12 mouse cellular contexts compared by ENCODE assay signal in the genomic region with DNA sequence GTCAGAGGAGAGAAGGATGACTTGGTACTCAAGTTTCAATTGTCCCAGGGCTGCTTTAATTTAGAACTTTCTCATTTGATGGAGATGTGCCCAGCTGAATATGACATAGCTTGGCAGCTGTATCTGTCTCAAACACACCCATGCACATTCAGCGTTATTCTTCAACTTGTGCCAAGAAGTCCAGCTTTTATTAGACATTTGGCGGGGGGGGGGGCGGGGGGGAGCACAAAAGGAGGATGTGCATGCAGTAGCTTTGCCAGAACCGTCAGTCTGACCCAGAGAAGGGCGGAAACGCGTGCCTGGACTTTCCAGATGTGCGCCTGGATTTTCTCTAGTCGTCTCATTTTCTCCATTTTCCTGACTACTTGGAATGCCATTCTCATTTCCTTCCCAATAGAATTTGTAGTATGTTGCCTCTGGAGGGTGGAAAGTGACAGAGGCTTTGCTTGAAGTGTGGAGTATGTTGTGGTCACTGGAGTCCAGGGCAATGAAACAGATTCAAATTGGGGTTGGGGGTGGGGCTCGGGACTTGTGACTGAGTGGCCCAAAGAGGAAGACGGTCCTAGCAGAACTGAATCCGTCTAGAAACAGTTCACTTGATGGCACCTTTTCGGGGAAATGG. TPM values are rescaled to one million over a fixed set of nuclear protein-coding genes. Genes with fewer than 3 reads are reported as not detected.
DNase-seq lines count a peak whose midpoint lies in the region; ATAC-seq and TF ChIP-seq lines count a peak whose summit lies in the region.
"Had no signal": no experiment of that assay in that cellular context is flagged by ENCODE, and none has a peak within 500 bp of the region (broad histone marks: within the 10 kb centered on the region; RNA-seq: fewer than 3 reads in every experiment).

No protein-coding gene starts in this region.

- H3K9ac ChIP-seq in heart, embryonic 11.5 days (ENCODE audit: low read depth, low read length), result no peak overlapping the region
- H3K9ac ChIP-seq in lung, embryonic 15.5 days, result no peak overlapping the region
- no peak overlapping the region for H3K9ac ChIP-seq in intestine, embryonic 15.5 days
- H3K9ac ChIP-seq: liver, embryonic 14.5 days; neural tube, embryonic 12.5 days had no signal

- 67% methylated on average over 13 of the region's 13 CpGs for WGBS in heart, embryonic 11.5 days (ENCODE audit: insufficient replicate concordance)
- WGBS in lung, embryonic 15.5 days, result 37% methylated on average over 13 of the region's 13 CpGs
- WGBS in intestine, embryonic 15.5 days, result 43% methylated on average over 13 of the region's 13 CpGs

- no peaks in the 10 kb centered on the region for H3K36me3 ChIP-seq in heart, embryonic 11.5 days (ENCODE audit: control insufficient read depth, insufficient read depth, low read length)
- H3K36me3 ChIP-seq in lung, embryonic 15.5 days, result no peaks in the 10 kb centered on the region
- H3K36me3 ChIP-seq in myocyte (ENCODE audit: control insufficient read depth, insufficient read depth), result no peaks in the 10 kb centered on the region
- no peaks in the 10 kb centered on the region for H3K36me3 ChIP-seq in intestine, embryonic 15.5 days
- H3K36me3 ChIP-seq: neural tube, embryonic 12.5 days had no signal

- H3K27ac ChIP-seq in heart, embryonic 11.5 days (ENCODE audit: low read depth, low read length), result no peak overlapping the region
- H3K27ac ChIP-seq in lung, embryonic 15.5 days, result no peak overlapping the region
- H3K27ac ChIP-seq in embryonic fibroblast, embryonic 13.5 days (ENCODE audit: insufficient read depth, low read length), result peak overlapping the region; percentile 48; the same call in 1 of the 2 replicates
- no peak overlapping the region for H3K27ac ChIP-seq in intestine, embryonic 15.5 days
- H3K27ac ChIP-seq: liver, embryonic 14.5 days; neural tube, embryonic 12.5 days had no signal

- no peaks in the 10 kb centered on the region for H3K79me2 ChIP-seq in myocyte (ENCODE audit: control insufficient read depth, insufficient read depth)

- no peak for ATAC-seq in heart, embryonic 11.5 days (replicated peaks; ENCODE audit: insufficient number of reproducible peaks, low FRiP score, low TSS enrichment)
- peak; percentile 55; the same call in 1 of the 2 replicates for ATAC-seq in lung, embryonic 15.5 days (ENCODE audit: borderline replicate concordance, extremely low read depth, low FRiP score, low TSS enrichment)
- ATAC-seq in intestine, embryonic 15.5 days, result no peak

- TF ChIP-seq POLR2A in embryonic fibroblast, embryonic 13.5 days (IDR thresholded peaks at IDR 0.05; ENCODE audit: low read depth, low read length), result no peak
- no peak for TF ChIP-seq POLR2A in myocyte (IDR thresholded peaks at IDR 0.05; ENCODE audit: insufficient read length, low read depth)

- no peaks in the 10 kb centered on the region for H3K27me3 ChIP-seq in heart, embryonic 11.5 days (ENCODE audit: control insufficient read depth, insufficient read depth, low read length)
- H3K27me3 ChIP-seq in lung, embryonic 15.5 days, result no peaks in the 10 kb centered on the region
- no peaks in the 10 kb centered on the region for H3K27me3 ChIP-seq in myocyte (ENCODE audit: control insufficient read depth, insufficient read depth, insufficient read length)
- H3K27me3 ChIP-seq in intestine, embryonic 15.5 days (replicated peaks), result no peaks in the 10 kb centered on the region
- H3K27me3 ChIP-seq: neural tube, embryonic 12.5 days had no signal

- no peak overlapping the region for H3K4me2 ChIP-seq in heart, embryonic 11.5 days
- H3K4me2 ChIP-seq in lung, embryonic 15.5 days, result 0 out of 2 replicates have a peak overlapping the region, but pooled peaks have one; percentile 6
- peak overlapping the region; percentile 66 for H3K4me2 ChIP-seq in myocyte (ENCODE audit: low read depth)
- no peak overlapping the region for H3K4me2 ChIP-seq in intestine, embryonic 15.5 days (replicated peaks)
- H3K4me2 ChIP-seq: neural tube, embryonic 12.5 days had no signal

- no peaks in the 10 kb centered on the region for H3K9me3 ChIP-seq in heart, embryonic 11.5 days (replicated peaks; ENCODE audit: control insufficient read depth, low read length)
- no peaks in the 10 kb centered on the region for H3K9me3 ChIP-seq in lung, embryonic 15.5 days
- no peaks in the 10 kb centered on the region for H3K9me3 ChIP-seq in intestine, embryonic 15.5 days
- H3K9me3 ChIP-seq: neural tube, embryonic 12.5 days had no signal

- no peak overlapping the region for H3ac ChIP-seq in myocyte (ENCODE audit: control insufficient read depth, insufficient read length)

- H3K4me3 ChIP-seq in heart, embryonic 11.5 days (ENCODE audit: low read depth, low read length), result no peak overlapping the region
- no peak overlapping the region for H3K4me3 ChIP-seq in lung, embryonic 15.5 days
- no peak overlapping the region for H3K4me3 ChIP-seq in embryonic fibroblast, embryonic 13.5 days (ENCODE audit: insufficient read depth, low read length)
- no peak overlapping the region for H3K4me3 ChIP-seq in myocyte
- no peak overlapping the region for H3K4me3 ChIP-seq in intestine, embryonic 15.5 days (replicated peaks)
- H3K4me3 ChIP-seq: neural tube, embryonic 12.5 days had no signal

- no peak for TF ChIP-seq CTCF in embryonic fibroblast, embryonic 13.5 days (IDR thresholded peaks at IDR 0.05; ENCODE audit: borderline replicate concordance, insufficient read depth, low read length)

- no peaks in the 10 kb centered on the region; the same call in 1 of the 2 replicates for H3K4me1 ChIP-seq in heart, embryonic 11.5 days (ENCODE audit: control insufficient read depth, insufficient read depth, low read length)
- H3K4me1 ChIP-seq in lung, embryonic 15.5 days, result peaks cover 11% of the 10 kb centered on the region; the same call in 1 of the 2 replicates
- H3K4me1 ChIP-seq in embryonic fibroblast, embryonic 13.5 days (ENCODE audit: control insufficient read depth, insufficient read depth, low read length), result peaks cover 8% of the 10 kb centered on the region; the same call in 1 of the 2 replicates
- no peaks in the 10 kb centered on the region for H3K4me1 ChIP-seq in intestine, embryonic 15.5 days (replicated peaks)
- H3K4me1 ChIP-seq: neural tube, embryonic 12.5 days had no signal

- peak; percentile 17 to 27 for DNase-seq in heart, adult 18-20 months
- no peak for DNase-seq in lung, postnatal 25 days (ENCODE audit: low spot score)
- no peak for DNase-seq in right cerebral cortex, adult 18-20 months
- DNase-seq: midbrain, embryonic 14.5 days had no signal

TF ChIP-seq in myocyte, 11 proteins besides CTCF, POLR2A, EP300 and RAD21:
- TF ChIP-seq MYOD1 (IDR thresholded peaks at IDR 0.05; ENCODE audit: control insufficient read depth in 1 of 3, insufficient read length in 2 of 3, low read depth in 2 of 3), result peak; percentile 41 to 78 (median 67)
- no peak for TF ChIP-seq MYOG (IDR thresholded peaks at IDR 0.05; ENCODE audit: control insufficient read depth in 1 of 3, insufficient read depth in 1 of 3, insufficient read length in 2 of 3, low read depth in 2 of 3)

RNA-seq across cellular contexts. Expression of a gene that starts 24.3 kb away (rescaled TPM):
- total RNA-seq in heart, adult 18-20 months (2021), result under 1 TPM; 0.75 to 0.89 TPM
- polyA plus RNA-seq in heart, embryonic 11.5 days (2014; fragmentation: Nextera tagmentation; extraction: Ambion mirVana), result 2.3 and 3.8 TPM in 2 replicates
- 2.4 and 3.3 TPM in 2 replicates for polyA plus RNA-seq in lung, embryonic 15.5 days (2015; fragmentation: Nextera tagmentation; extraction: Ambion mirVana)
- polyA plus RNA-seq in embryonic fibroblast, embryonic 13.5 days (2011; ENCODE audit: insufficient read length, low read depth, missing spikeins), result 3.0 and 7.0 TPM in 2 replicates
- 3.1 TPM for polyA plus RNA-seq in myocyte (2012; fragmentation: generic; extraction: Trizol)
- polyA plus RNA-seq in intestine, embryonic 15.5 days (2015; fragmentation: Nextera tagmentation; extraction: Ambion mirVana), result 5.0 and 6.3 TPM in 2 replicates
- total RNA-seq: MEL had no signal

Comparison
In these comparisons a context has a peak if more than half of its experiments do, and no peak if none do; other contexts are left out.
1. DNase-seq: peak in heart, adult 18-20 months (2 of 2); none in lung, postnatal 25 days (single experiment) and right cerebral cortex, adult 18-20 months (single experiment).
2. H3K4me2 ChIP-seq: peak in lung, embryonic 15.5 days (single experiment) and myocyte (single experiment); none in heart, embryonic 11.5 days (single experiment) and intestine, embryonic 15.5 days (single experiment).